Mouse (Mus musculus) thymus, adult 2 months (tissue): ENCODE data around the gene Mreg. TPM values are rescaled to one million over a fixed set of nuclear protein-coding genes. Genes with fewer than 3 reads are reported as not detected.

ENCODE experiments used
- DNase-seq: peaks from one replicate; pipeline ENCODE4 v3.0.0; 2021
- H3K27ac ChIP-seq: fragments of 200-500 bp; 2 replicates; pipeline ENCODE4 v1.5.1; 2012; ENCODE audit warnings: low read length, control low read depth; ENCODE audit not compliant: control insufficient read depth, insufficient read depth
- H3K27me3 ChIP-seq: fragments of 200-500 bp; 2 replicates; pipeline ENCODE4 v1.6.1; 2012; ENCODE audit warnings: mild to moderate bottlenecking, low read length, moderate library complexity, mixed read lengths; ENCODE audit not compliant: control insufficient read depth, insufficient read depth
- H3K36me3 ChIP-seq: fragments of 200-500 bp; 2 replicates; pipeline ENCODE4 v1.6.1; 2012; ENCODE audit warnings: mild to moderate bottlenecking, low read length, moderate library complexity; ENCODE audit not compliant: control insufficient read depth, insufficient read depth
- H3K4me1 ChIP-seq: fragments of 200-500 bp; replicated peaks from 2 replicates; pipeline ENCODE4 v1.6.1; 2012; ENCODE audit warnings: low read length; ENCODE audit not compliant: control insufficient read depth, insufficient read depth
- H3K4me3 ChIP-seq: fragments of 200-500 bp; 2 replicates; pipeline ENCODE4 v1.5.1; 2012; ENCODE audit warnings: mild to moderate bottlenecking, low read length, control low read depth, moderate library complexity; ENCODE audit not compliant: control insufficient read depth, insufficient read depth
- CTCF ChIP-seq: fragments of 200-500 bp; IDR thresholded peaks from 2 replicates; pipeline ENCODE4 v1.5.1; 2012; ENCODE audit warnings: mild to moderate bottlenecking, control low read depth, low read length, moderate library complexity, borderline replicate concordance; ENCODE audit not compliant: control insufficient read depth, poor library complexity, insufficient read depth; ENCODE audit errors: extremely low read depth
- POLR2A ChIP-seq: fragments of 200-500 bp; IDR thresholded peaks from 2 replicates; pipeline ENCODE4 v1.6.1; 2012; ENCODE audit warnings: mild to moderate bottlenecking, low read length, control low read depth, moderate library complexity; ENCODE audit not compliant: control insufficient read depth, poor library complexity, insufficient read depth; ENCODE audit errors: extremely low read depth
- WGBS: fragments of 180-500 bp; shearing (Covaris S2); methylation state at CpG from one replicate; pipeline ENCODE4 v1.1.7; 2018; 5-methylcytosine and 5-hydroxymethylcytosine counted together
- polyA plus RNA-seq: library from polyadenylated mRNA; depleted of rRNA; stranded (reverse); fragments of >200 nt; gene quantifications from 2 replicates; pipeline ENCODE4 v1.2.3, GENCODE M21; 2012; rRNA removed

Gene Mreg
- polyA plus RNA-seq, 1 experiment: 20.6 TPM

DNA sequence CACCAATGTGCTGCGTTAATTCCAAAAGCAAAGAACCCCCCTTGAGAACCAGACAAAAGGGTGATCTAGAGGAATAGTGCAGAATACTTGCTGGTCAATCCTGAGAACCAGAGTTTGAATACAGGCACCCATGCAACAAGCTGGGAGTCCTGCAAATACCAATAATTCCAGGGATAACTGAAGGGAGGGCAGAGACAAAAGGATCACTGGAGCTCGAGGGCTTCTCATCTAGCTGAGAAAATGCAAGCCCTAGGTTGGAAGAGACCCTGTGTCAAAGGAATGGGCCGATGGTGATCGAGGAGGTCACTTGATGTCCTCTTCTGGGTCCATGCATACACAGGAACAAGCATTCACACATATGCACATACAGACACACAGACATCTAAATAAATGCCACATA is 92.1 kb downstream of the Mreg start:
- Histone ChIP-seq H3K4me1 (no peaks in the 10 kb centered on the region), H3K4me3 (no peak overlapping the region), H3K27me3 (no peaks in the 10 kb centered on the region), H3K36me3 (no peaks in the 10 kb centered on the region), H3K27ac (no peak overlapping the region)
- WGBS: 93% methylated on average over 4 of the region's 4 CpGs
- no peak for DNase-seq
- no peak for TF ChIP-seq POLR2A
- TF ChIP-seq CTCF: no peak

DNA sequence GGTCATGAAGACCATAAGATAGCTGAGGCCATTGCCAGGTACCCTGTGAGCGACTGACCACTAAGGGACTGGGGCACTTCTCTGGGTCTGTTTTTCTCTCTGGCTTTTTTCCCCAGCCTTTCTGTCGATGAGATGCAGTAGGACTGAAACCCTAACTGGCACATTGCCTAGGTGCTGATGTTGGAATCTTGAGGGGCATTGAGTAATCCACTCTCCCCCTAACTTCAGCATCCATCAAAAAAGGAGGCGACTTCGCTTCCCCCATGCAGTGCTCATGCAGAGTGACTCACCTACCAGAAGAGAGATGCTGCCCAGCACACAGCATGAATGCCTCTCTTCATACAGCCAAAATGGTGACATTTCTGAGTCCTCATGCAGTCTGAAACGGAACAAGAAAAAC is 97.9 kb downstream of the Mreg start:
- no peak for DNase-seq
- Histone ChIP-seq H3K27me3 (no peaks in the 10 kb centered on the region), H3K27ac (no peak overlapping the region), H3K4me1 (no peaks in the 10 kb centered on the region), H3K4me3 (no peak overlapping the region), H3K36me3 (no peaks in the 10 kb centered on the region)
- WGBS: 92% methylated on average over 5 of the region's 5 CpGs
- TF ChIP-seq CTCF (no peak), POLR2A (no peak)

Other genes starting within 250 kb of the Mreg start
- gene Pecr, start 72.0 kb upstream of the Mreg start, polyA plus RNA-seq: 3.6 TPM in 2 replicates
- gene Tmem169, start 72.1 kb upstream of the Mreg start, polyA plus RNA-seq: 0.46 and 0.89 TPM in 2 replicates
- 4.0 and 4.7 TPM in 2 replicates for gene Xrcc5, start 95.1 kb upstream of the Mreg start, polyA plus RNA-seq